Comparison of ENCODE assay signal across 8 mouse cellular contexts in genomic region chrX:142467850-142468256, GRCm38 (mm10).
DNase-seq lines count a peak whose midpoint lies in the region; ATAC-seq and TF ChIP-seq lines count a peak whose summit lies in the region.

No protein-coding gene starts in this region.

- H3K9ac ChIP-seq in intestine, embryonic 15.5 days: no peak overlapping the region
- H3K9ac ChIP-seq in intestine, embryonic 16.5 days (ENCODE audit: low read depth, low read length): no peak overlapping the region
- no peak overlapping the region for H3K9ac ChIP-seq in ES-E14 (ENCODE audit: insufficient read depth, low read depth, low read length, poor library complexity, severe bottlenecking)
- no peak overlapping the region for H3K9ac ChIP-seq in kidney, postnatal 0 days (ENCODE audit: low read depth, low read length)

- ATAC-seq in intestine, embryonic 15.5 days: 0 out of 2 replicates have a peak, but pooled peaks have one; percentile 41
- ATAC-seq in intestine, embryonic 16.5 days: no peak
- ATAC-seq in kidney, postnatal 0 days (replicated peaks; ENCODE audit: low FRiP score, low read depth): no peak; the same call in 1 of the 2 replicates
- ATAC-seq in CD4-positive, CD25-positive, alpha-beta regulatory T cell, adult 4 months: no peak

- peak; percentile 49 for DNase-seq in ES-E14 (ENCODE audit: low read depth, low spot score)
- peak; percentile 22 for DNase-seq in adrenal gland, postnatal 10 days
- DNase-seq in kidney, postnatal 0 days (ENCODE audit: low spot score): peak; percentile 10
- DNase-seq in cerebellum, adult 9-11 months: no peak
- no peak for DNase-seq in layer of hippocampus, adult 11-12 months (ENCODE audit: low spot score)

- no peak overlapping the region for H3K4me2 ChIP-seq in intestine, embryonic 15.5 days (replicated peaks)
- H3K4me2 ChIP-seq in intestine, embryonic 16.5 days (ENCODE audit: low read depth, low read length): no peak overlapping the region
- no peak overlapping the region for H3K4me2 ChIP-seq in kidney, postnatal 0 days (ENCODE audit: low read length)

- no peaks in the 10 kb centered on the region for H3K36me3 ChIP-seq in intestine, embryonic 15.5 days
- H3K36me3 ChIP-seq in intestine, embryonic 16.5 days (ENCODE audit: control insufficient read depth, insufficient read depth, low read length): no peaks in the 10 kb centered on the region
- no peaks in the 10 kb centered on the region for H3K36me3 ChIP-seq in ES-E14 (ENCODE audit: control insufficient read depth, insufficient read depth, low read length, poor library complexity, severe bottlenecking)
- H3K36me3 ChIP-seq in kidney, postnatal 0 days (ENCODE audit: insufficient read depth, low read length): no peaks in the 10 kb centered on the region

- in situ Hi-C loops in ES-E14 (cut with MboI; ENCODE audit: low sequenced_read_pairs in 2 of 2, unreplicated experiment in 2 of 2): no loop called here

- no peak overlapping the region for H3K4me3 ChIP-seq in intestine, embryonic 15.5 days (replicated peaks)
- H3K4me3 ChIP-seq in intestine, embryonic 16.5 days (ENCODE audit: low read length): no peak overlapping the region
- no peak overlapping the region for H3K4me3 ChIP-seq in ES-E14 (ENCODE audit: insufficient read depth in 1 of 2, low read depth in 1 of 2, low read length in 2 of 2, poor library complexity in 1 of 2, severe bottlenecking in 1 of 2)
- H3K4me3 ChIP-seq in kidney, postnatal 0 days (replicated peaks; ENCODE audit: low read depth, low read length): no peak overlapping the region

- no peak overlapping the region for H3K27ac ChIP-seq in intestine, embryonic 15.5 days
- H3K27ac ChIP-seq in intestine, embryonic 16.5 days (ENCODE audit: low read length): no peak overlapping the region
- peak overlapping the region; percentile 48; the same call in 1 of the 2 replicates for H3K27ac ChIP-seq in ES-E14 (ENCODE audit: insufficient read depth, low read depth, low read length, poor library complexity, severe bottlenecking)
- H3K27ac ChIP-seq in kidney, postnatal 0 days: peak overlapping the region; percentile 47; the same call in 1 of the 2 replicates

- H3K9me3 ChIP-seq in intestine, embryonic 15.5 days: no peaks in the 10 kb centered on the region
- H3K9me3 ChIP-seq in intestine, embryonic 16.5 days (ENCODE audit: control insufficient read depth, low read length): no peaks in the 10 kb centered on the region
- H3K9me3 ChIP-seq in ES-E14 (ENCODE audit: control insufficient read depth, insufficient read depth, low read depth, low read length): no peaks in the 10 kb centered on the region
- H3K9me3 ChIP-seq in kidney, postnatal 0 days (replicated peaks; ENCODE audit: low read length): no peaks in the 10 kb centered on the region

- H3K4me1 ChIP-seq in intestine, embryonic 15.5 days (replicated peaks): no peaks in the 10 kb centered on the region
- H3K4me1 ChIP-seq in intestine, embryonic 16.5 days (ENCODE audit: control insufficient read depth, insufficient read depth, low read length): no peaks in the 10 kb centered on the region; the same call in 1 of the 2 replicates
- H3K4me1 ChIP-seq in ES-E14 (ENCODE audit: control insufficient read depth in 2 of 2, insufficient read depth in 2 of 2, low read length in 2 of 2, poor library complexity in 1 of 2): peaks cover 4 to 5% of the 10 kb centered on the region in 2 experiments; a peak in 2 of 4 replicates
- no peaks in the 10 kb centered on the region for H3K4me1 ChIP-seq in kidney, postnatal 0 days (replicated peaks; ENCODE audit: insufficient read depth, low read length)

- WGBS in intestine, embryonic 15.5 days: 39% methylated on average over 5 of the region's 5 CpGs
- WGBS in intestine, embryonic 16.5 days: 40% methylated on average over 5 of the region's 5 CpGs
- WGBS in kidney, postnatal 0 days: 46% methylated on average over 5 of the region's 5 CpGs

- H3K27me3 ChIP-seq in intestine, embryonic 15.5 days (replicated peaks): no peaks in the 10 kb centered on the region
- peaks cover 3% of the 10 kb centered on the region for H3K27me3 ChIP-seq in intestine, embryonic 16.5 days (replicated peaks; ENCODE audit: control insufficient read depth, insufficient read depth, low read length)
- no peaks in the 10 kb centered on the region for H3K27me3 ChIP-seq in kidney, postnatal 0 days (ENCODE audit: insufficient read depth, low read length)

- no peak for TF ChIP-seq CTCF in kidney, postnatal 0 days (IDR thresholded peaks at IDR 0.05; ENCODE audit: low read depth)

TF ChIP-seq in ES-E14, 5 proteins besides CTCF, POLR2A, EP300 and RAD21:
- TF ChIP-seq ZNF384 (IDR thresholded peaks at IDR 0.05; ENCODE audit: low read depth, low read length) (peak; percentile 64; the same call in 1 of the 2 replicates), CHD2 (IDR thresholded peaks at IDR 0.05; ENCODE audit: low read depth, low read length) (no peak), HCFC1 (IDR thresholded peaks at IDR 0.05; ENCODE audit: borderline replicate concordance, insufficient read depth, low read length) (no peak)

Comparison
In these comparisons a context has a peak if more than half of its experiments do, and no peak if none do; other contexts are left out.
1. H3K27ac ChIP-seq: peak in ES-E14 (single experiment) and kidney, postnatal 0 days (single experiment); none in intestine, embryonic 15.5 days (single experiment) and intestine, embryonic 16.5 days (single experiment).
2. DNase-seq: peak in ES-E14 (single experiment), adrenal gland, postnatal 10 days (single experiment) and kidney, postnatal 0 days (single experiment); none in cerebellum, adult 9-11 months (single experiment) and layer of hippocampus, adult 11-12 months (single experiment).